Mouse (Mus musculus) intestine, embryonic 14.5 days (tissue): Measurements from ENCODE around the gene Arhgap25. TPM values are rescaled to one million over a fixed set of nuclear protein-coding genes. Genes with fewer than 3 reads are reported as not detected.

Experiments used
- ATAC-seq: fragments of 200-750 bp; cut with Nextera tagmentation; replicated peaks from 2 replicates; pipeline ENCODE4 v1.8.0; 2017; ENCODE audit warnings: low read depth, moderate number of reproducible peaks, moderate TSS enrichment, moderate library complexity; ENCODE audit not compliant: low FRiP score, low TSS enrichment
- DNase-seq: peaks from one replicate; pipeline ENCODE4 v3.0.0-alpha.2; 2018; ENCODE audit warnings: low spot score
- H3K27ac ChIP-seq: fragments of 300-500 bp; sonication (generic); 2 replicates; pipeline ENCODE4 v1.5.1; 2014; ENCODE audit warnings: low read depth, mild to moderate bottlenecking, control low read depth
- H3K27me3 ChIP-seq: fragments of 300-500 bp; sonication (generic); replicated peaks from 2 replicates; pipeline ENCODE4 v1.6.1; 2014; ENCODE audit warnings: low read length, control low read depth; ENCODE audit not compliant: control insufficient read depth, insufficient read depth
- H3K36me3 ChIP-seq: fragments of 300-500 bp; sonication (generic); 2 replicates; pipeline ENCODE4 v1.6.1; 2014; ENCODE audit warnings: low read length, control low read depth; ENCODE audit not compliant: control insufficient read depth, insufficient read depth
- H3K4me1 ChIP-seq: fragments of 300-500 bp; sonication (generic); replicated peaks from 2 replicates; pipeline ENCODE4 v1.6.1; 2014; ENCODE audit warnings: low read length, control low read depth, mixed read lengths; ENCODE audit not compliant: control insufficient read depth, insufficient read depth
- H3K4me2 ChIP-seq: fragments of 300-500 bp; sonication (generic); 2 replicates; pipeline ENCODE4 v1.6.1; 2014; ENCODE audit warnings: low read length
- H3K4me3 ChIP-seq: fragments of 300-500 bp; sonication (generic); 2 replicates; pipeline ENCODE4 v1.5.1; 2014; ENCODE audit warnings: low read depth, low read length, control low read depth, mixed read lengths
- H3K9ac ChIP-seq: fragments of 300-500 bp; sonication (generic); 2 replicates; pipeline ENCODE4 v1.6.1; 2014; ENCODE audit warnings: mild to moderate bottlenecking, low read length
- H3K9me3 ChIP-seq: fragments of 300-500 bp; sonication (generic); 2 replicates; pipeline ENCODE4 v1.6.1; 2016; ENCODE audit warnings: low read length, control low read depth; ENCODE audit not compliant: control insufficient read depth
- WGBS: fragments of 180-500 bp; shearing (Covaris S2); extraction: QIAGEN DNeasy Blood & Tissue Kit; methylation state at CpG from one replicate; pipeline ENCODE4 v1.1.7; 2014; 5-methylcytosine and 5-hydroxymethylcytosine counted together
- polyA plus RNA-seq: library from polyadenylated mRNA; unstranded; fragments of >200 nt; fragmentation: Nextera tagmentation; extraction: Ambion mirVana; gene quantifications from 2 replicates; pipeline ENCODE4 v1.2.1, GENCODE M21; 2014

The Arhgap25 gene
- polyA plus RNA-seq, 1 experiment from 2014 or later = 2.7 TPM

GRCm38 (mm10) chr6:87565166-87565565 is 32.1 kb upstream of the Arhgap25 start:
- Histone ChIP-seq H3K4me1 (peaks cover 8% of the 10 kb centered on the region), H3K27ac (no peak overlapping the region), H3K9ac (no peak overlapping the region), H3K4me2 (no peak overlapping the region), H3K9me3 (no peaks in the 10 kb centered on the region), H3K27me3 (no peaks in the 10 kb centered on the region), H3K4me3 (no peak overlapping the region), H3K36me3 (no peaks in the 10 kb centered on the region)
- ATAC-seq (no peak), DNase-seq (no peak)
- 77% methylated on average over 5 of the region's 5 CpGs for WGBS

GRCm38 (mm10) chr6:87564356-87564755 is 31.3 kb upstream of the Arhgap25 start:
- H3K36me3 ChIP-seq = no peaks in the 10 kb centered on the region
- peaks cover 8% of the 10 kb centered on the region for H3K4me1 ChIP-seq
- ATAC-seq (no peak), DNase-seq (no peak)
- H3K4me2 ChIP-seq = no peak overlapping the region
- no peak overlapping the region for H3K4me3 ChIP-seq
- H3K27ac ChIP-seq = no peak overlapping the region
- no peak overlapping the region for H3K9ac ChIP-seq
- H3K27me3 ChIP-seq = no peaks in the 10 kb centered on the region
- WGBS = 90% methylated on average over 4 of the region's 4 CpGs
- H3K9me3 ChIP-seq = no peaks in the 10 kb centered on the region

GRCm38 (mm10) chr6:87553724-87554123 is 20.7 kb upstream of the Arhgap25 start:
- H3K27ac ChIP-seq = no peak overlapping the region
- no peak overlapping the region for H3K4me3 ChIP-seq
- H3K9ac ChIP-seq = no peak overlapping the region
- ATAC-seq (no peak), DNase-seq (no peak)
- no peaks in the 10 kb centered on the region for H3K9me3 ChIP-seq
- H3K27me3 ChIP-seq = no peaks in the 10 kb centered on the region
- H3K36me3 ChIP-seq = no peaks in the 10 kb centered on the region
- 76% methylated on average over 3 of the region's 3 CpGs for WGBS
- H3K4me1 ChIP-seq = no peaks in the 10 kb centered on the region
- no peak overlapping the region for H3K4me2 ChIP-seq

- Histone ChIP-seq H3K27me3 (no peaks in the 10 kb centered on the region), H3K27ac (no peak overlapping the region), H3K4me3 (no peak overlapping the region), H3K9me3 (no peaks in the 10 kb centered on the region), H3K9ac (no peak overlapping the region), H3K4me1 (no peaks in the 10 kb centered on the region), H3K4me2 (no peak overlapping the region), H3K36me3 (no peaks in the 10 kb centered on the region)
- ATAC-seq (no peak), DNase-seq (no peak)
- 48% methylated on average over 7 of the region's 7 CpGs for WGBS
These were observed 19.2 kb upstream of the Arhgap25 start for GRCm38 (mm10) chr6:87552054-87552807.

- Histone ChIP-seq H3K27me3 (no peaks in the 10 kb centered on the region), H3K4me1 (no peaks in the 10 kb centered on the region), H3K9me3 (0 out of 2 replicates have a peak, but pooled peaks cover 6% of the 10 kb centered on the region), H3K36me3 (no peaks in the 10 kb centered on the region), H3K9ac (no peak overlapping the region), H3K4me3 (no peak overlapping the region), H3K27ac (no peak overlapping the region), H3K4me2 (no peak overlapping the region)
- WGBS = 80% methylated on average over 7 of the region's 7 CpGs
- ATAC-seq = no peak
- no peak for DNase-seq
These were observed 14.8 kb upstream of the Arhgap25 start for GRCm38 (mm10) chr6:87547836-87548235.

- no peaks in the 10 kb centered on the region for H3K27me3 ChIP-seq
- 78% methylated on average over 4 of the region's 4 CpGs for WGBS
- no peak overlapping the region for H3K4me2 ChIP-seq
- no peaks in the 10 kb centered on the region for H3K36me3 ChIP-seq
- no peak for DNase-seq
- no peak for ATAC-seq
- no peak overlapping the region for H3K4me3 ChIP-seq
- no peaks in the 10 kb centered on the region for H3K4me1 ChIP-seq
- H3K9me3 ChIP-seq = 0 out of 2 replicates have a peak, but pooled peaks cover 6% of the 10 kb centered on the region
- no peak overlapping the region for H3K27ac ChIP-seq
- no peak overlapping the region for H3K9ac ChIP-seq
These were observed 14.4 kb upstream of the Arhgap25 start for GRCm38 (mm10) chr6:87547431-87547830.

- Histone ChIP-seq H3K4me3 (no peak overlapping the region), H3K27me3 (no peaks in the 10 kb centered on the region), H3K36me3 (no peaks in the 10 kb centered on the region), H3K4me1 (no peaks in the 10 kb centered on the region; the same call in 1 of the 2 replicates), H3K27ac (no peak overlapping the region), H3K4me2 (no peak overlapping the region), H3K9ac (no peak overlapping the region), H3K9me3 (0 out of 2 replicates have a peak, but pooled peaks cover 6% of the 10 kb centered on the region)
- ATAC-seq (no peak), DNase-seq (no peak)
- WGBS = 46% methylated on average over 1 of the region's 1 CpGs
These were observed 12.5 kb upstream of the Arhgap25 start for GRCm38 (mm10) chr6:87545331-87546217.

- Histone ChIP-seq H3K9ac (no peak overlapping the region), H3K9me3 (0 out of 2 replicates have a peak, but pooled peaks cover 6% of the 10 kb centered on the region), H3K4me3 (no peak overlapping the region), H3K27me3 (no peaks in the 10 kb centered on the region), H3K27ac (no peak overlapping the region), H3K36me3 (no peaks in the 10 kb centered on the region), H3K4me2 (no peak overlapping the region), H3K4me1 (no peaks in the 10 kb centered on the region; the same call in none of the 2 replicates)
- ATAC-seq = no peak
- DNase-seq = no peak
- WGBS = 47% methylated on average over 9 of the region's 9 CpGs
These were observed 9.0 kb upstream of the Arhgap25 start for GRCm38 (mm10) chr6:87542027-87542426.
